Mouse (Mus musculus) liver, embryonic 12.5 days (tissue): ENCODE data around the gene Gm30083. TPM values are rescaled to one million over a fixed set of nuclear protein-coding genes. Genes with fewer than 3 reads are reported as not detected.

ENCODE experiments used
- ATAC-seq: fragments of 200-750 bp; cut with Nextera tagmentation; 2 replicates; pipeline ENCODE4 v1.8.0; 2017; ENCODE audit warnings: moderate number of reproducible peaks, mild to moderate bottlenecking, moderate library complexity
- H3K27ac ChIP-seq: fragments of 300-500 bp; sonication (generic); 2 replicates; pipeline ENCODE4 v1.5.1; 2016; ENCODE audit warnings: mild to moderate bottlenecking
- H3K27me3 ChIP-seq: fragments of 300-500 bp; sonication (generic); replicated peaks from 2 replicates; pipeline ENCODE4 v1.6.1; 2016; ENCODE audit warnings: mild to moderate bottlenecking, moderate library complexity
- H3K36me3 ChIP-seq: fragments of 300-500 bp; sonication (generic); 2 replicates; pipeline ENCODE4 v1.6.1; 2016; ENCODE audit warnings: mild to moderate bottlenecking, moderate library complexity
- H3K4me1 ChIP-seq: fragments of 300-500 bp; sonication (generic); 2 replicates; pipeline ENCODE4 v1.6.1; 2016
- H3K4me2 ChIP-seq: fragments of 300-500 bp; sonication (generic); 2 replicates; pipeline ENCODE4 v1.6.1; 2016; ENCODE audit warnings: mild to moderate bottlenecking, moderate library complexity
- H3K4me3 ChIP-seq: fragments of 300-500 bp; sonication (generic); 2 replicates; pipeline ENCODE4 v1.5.1; 2016; ENCODE audit warnings: mild to moderate bottlenecking, moderate library complexity
- H3K9ac ChIP-seq: fragments of 300-500 bp; sonication (generic); 2 replicates; pipeline ENCODE4 v1.6.1; 2016; ENCODE audit warnings: mild to moderate bottlenecking, moderate library complexity
- H3K9me3 ChIP-seq: fragments of 300-500 bp; sonication (generic); replicated peaks from 2 replicates; pipeline ENCODE4 v1.6.1; 2016; ENCODE audit warnings: mild to moderate bottlenecking, moderate library complexity
- whole genome bisulfite sequencing: fragments of 180-500 bp; shearing (Covaris S2); methylation state at CpG from one replicate; pipeline ENCODE4 v1.1.7; 2016; ENCODE audit not compliant: insufficient replicate concordance; 5-methylcytosine and 5-hydroxymethylcytosine counted together
- polyA plus RNA-seq: library from polyadenylated mRNA; unstranded; fragments of >200 nt; fragmentation: Nextera tagmentation; extraction: Ambion mirVana; gene quantifications from 2 replicates; pipeline ENCODE4 v1.2.1, GENCODE M21; 2016

Gene Gm30083
- polyA plus RNA-seq, 1 experiment from 2014 or later, result not detected

DNA sequence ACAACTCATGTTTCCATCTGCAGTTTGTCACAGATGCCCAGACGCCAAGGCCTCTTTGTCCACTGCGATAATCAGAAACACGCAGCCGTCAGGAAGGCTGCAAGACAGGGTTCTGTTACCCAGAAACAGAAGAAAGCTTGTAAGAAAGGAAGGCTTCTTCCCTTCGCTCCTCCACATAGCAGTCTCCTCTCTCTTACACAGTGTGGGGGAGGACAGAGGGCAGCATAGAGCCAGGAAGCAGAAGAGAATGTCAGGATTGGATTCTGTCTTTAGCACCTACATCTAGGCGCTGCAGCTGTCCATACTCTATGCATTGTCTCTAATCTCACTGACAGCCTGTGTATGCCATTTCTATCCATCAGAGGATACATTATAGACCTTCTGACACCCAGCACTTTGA lies 17.6 kb downstream of the Gm30083 start:
- Histone ChIP-seq H3K9me3 (no peaks in the 10 kb centered on the region), H3K4me1 (no peaks in the 10 kb centered on the region), H3K4me3 (no peak overlapping the region), H3K27ac (no peak overlapping the region), H3K4me2 (no peak overlapping the region), H3K27me3 (no peaks in the 10 kb centered on the region), H3K9ac (no peak overlapping the region), H3K36me3 (no peaks in the 10 kb centered on the region)
- no peak for ATAC-seq
- WGBS, result 57% methylated on average over 6 of the region's 6 CpGs

GRCm38 (mm10) chr14:33993521-33994289 lies 21.3 kb downstream of the Gm30083 start:
- Histone ChIP-seq H3K27ac (no peak overlapping the region), H3K4me2 (no peak overlapping the region), H3K9ac (no peak overlapping the region), H3K4me3 (no peak overlapping the region), H3K36me3 (no peaks in the 10 kb centered on the region), H3K9me3 (no peaks in the 10 kb centered on the region), H3K4me1 (no peaks in the 10 kb centered on the region), H3K27me3 (no peaks in the 10 kb centered on the region)
- ATAC-seq, result no peak
- 74% methylated on average over 6 of the region's 6 CpGs for WGBS

DNA sequence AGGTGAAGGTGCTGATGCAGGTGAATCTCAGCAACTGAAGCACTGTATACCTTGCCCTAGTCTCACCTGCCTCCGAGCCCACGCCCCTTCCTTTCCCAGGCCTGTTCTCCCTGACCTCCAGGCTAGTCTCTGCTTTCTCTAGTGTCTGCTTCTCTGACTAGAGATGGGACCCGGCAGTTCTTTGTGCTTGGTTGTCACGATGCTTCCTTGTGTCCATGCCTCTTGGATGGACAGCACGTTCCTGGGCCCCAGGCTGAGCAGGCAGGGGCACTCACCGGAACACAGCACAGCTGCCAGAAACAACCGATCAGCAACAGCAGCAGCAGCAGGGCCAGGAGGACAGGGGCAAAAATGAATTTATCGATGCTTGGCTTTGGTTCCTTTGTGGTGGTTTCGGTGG lies 21.9 kb downstream of the Gm30083 start:
- H3K27me3 ChIP-seq, result no peaks in the 10 kb centered on the region
- no peaks in the 10 kb centered on the region for H3K9me3 ChIP-seq
- no peak overlapping the region for H3K27ac ChIP-seq
- WGBS, result 70% methylated on average over 9 of the region's 9 CpGs
- no peak overlapping the region for H3K4me3 ChIP-seq
- H3K4me1 ChIP-seq, result no peaks in the 10 kb centered on the region
- no peak overlapping the region for H3K9ac ChIP-seq
- H3K36me3 ChIP-seq, result no peaks in the 10 kb centered on the region
- H3K4me2 ChIP-seq, result no peak overlapping the region
- no peak for ATAC-seq

GRCm38 (mm10) chr14:33991971-33992370 lies 23.0 kb downstream of the Gm30083 start:
- 49% methylated on average over 4 of the region's 4 CpGs for WGBS
- Histone ChIP-seq H3K4me3 (no peak overlapping the region), H3K27me3 (no peaks in the 10 kb centered on the region), H3K4me1 (no peaks in the 10 kb centered on the region), H3K27ac (no peak overlapping the region), H3K9me3 (no peaks in the 10 kb centered on the region), H3K4me2 (no peak overlapping the region), H3K9ac (no peak overlapping the region), H3K36me3 (no peaks in the 10 kb centered on the region)
- ATAC-seq, result no peak

- WGBS, result 47% methylated on average over 3 of the region's 3 CpGs
Measured at GRCm38 (mm10) chr14:33989201-33989600, 25.8 kb downstream of the Gm30083 start.

DNA sequence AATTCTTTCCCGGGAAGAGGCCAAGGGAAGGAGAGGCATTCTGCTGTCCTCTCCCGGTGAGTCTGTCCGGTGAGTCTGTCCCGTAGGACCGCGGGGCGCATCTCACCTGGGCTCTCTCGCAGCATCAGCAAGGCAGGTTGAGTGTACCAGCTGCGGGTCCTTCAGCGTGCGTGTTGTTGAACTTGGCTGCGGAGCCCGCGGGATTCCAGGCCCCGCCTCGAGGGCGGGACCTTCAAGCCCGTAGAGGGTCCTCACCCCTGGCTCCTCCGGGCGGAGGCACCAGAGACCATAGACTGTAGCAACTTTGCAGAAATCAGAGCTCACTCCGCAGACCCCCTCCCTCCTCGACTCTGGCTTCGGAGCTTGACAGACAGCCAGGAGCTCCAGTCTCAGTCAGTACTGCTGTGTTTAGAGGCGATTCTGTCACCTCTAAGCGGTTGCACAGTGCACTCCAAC lies 36.4 kb downstream of the Gm30083 start, which contains the start of gene Zfp488:
Gene Zfp488 (minus strand): TSS at position 161 of the 456 bp plus-strand sequence.
- H3K27me3 ChIP-seq, result peaks cover 21% of the 10 kb centered on the region
- H3K9me3 ChIP-seq, result no peaks in the 10 kb centered on the region
- peak within 1 kb of the TSS; percentile 22; the same call in 1 of the 2 replicates for H3K4me3 ChIP-seq
- no peak within 1 kb of the TSS for H3K9ac ChIP-seq
- 4% methylated on average over 25 of the region's 25 CpGs for WGBS
- peak within 1 kb of the TSS; percentile 47 for H3K4me2 ChIP-seq
- ATAC-seq, result no peak
- H3K27ac ChIP-seq, result no peak within 1 kb of the TSS
- no peaks in the 10 kb centered on the region for H3K4me1 ChIP-seq
- H3K36me3 ChIP-seq, result no peaks in the 10 kb centered on the region

More at GRCm38 (mm10) chr14:33989201-33989600, 25.8 kb downstream of the Gm30083 start:
- ATAC-seq, result no peak
- no peaks in the 10 kb centered on the region for H3K4me1 ChIP-seq
- no peak overlapping the region for H3K27ac ChIP-seq
- no peaks in the 10 kb centered on the region for H3K27me3 ChIP-seq
- H3K4me3 ChIP-seq, result no peak overlapping the region
- no peak overlapping the region for H3K4me2 ChIP-seq
- no peaks in the 10 kb centered on the region for H3K9me3 ChIP-seq
- H3K36me3 ChIP-seq, result no peaks in the 10 kb centered on the region
- H3K9ac ChIP-seq, result no peak overlapping the region

- H3K27me3 ChIP-seq, result peaks cover 21% of the 10 kb centered on the region
- 38% methylated on average over 7 of the region's 7 CpGs for WGBS
- H3K4me1 ChIP-seq, result no peaks in the 10 kb centered on the region
- ATAC-seq, result no peak
- no peaks in the 10 kb centered on the region for H3K36me3 ChIP-seq
- no peak overlapping the region for H3K4me2 ChIP-seq
- no peak overlapping the region for H3K27ac ChIP-seq
- no peak overlapping the region for H3K9ac ChIP-seq
- no peaks in the 10 kb centered on the region for H3K9me3 ChIP-seq
- H3K4me3 ChIP-seq, result no peak overlapping the region
Measured at GRCm38 (mm10) chr14:33977748-33978147, 37.2 kb downstream of the Gm30083 start.

DNA sequence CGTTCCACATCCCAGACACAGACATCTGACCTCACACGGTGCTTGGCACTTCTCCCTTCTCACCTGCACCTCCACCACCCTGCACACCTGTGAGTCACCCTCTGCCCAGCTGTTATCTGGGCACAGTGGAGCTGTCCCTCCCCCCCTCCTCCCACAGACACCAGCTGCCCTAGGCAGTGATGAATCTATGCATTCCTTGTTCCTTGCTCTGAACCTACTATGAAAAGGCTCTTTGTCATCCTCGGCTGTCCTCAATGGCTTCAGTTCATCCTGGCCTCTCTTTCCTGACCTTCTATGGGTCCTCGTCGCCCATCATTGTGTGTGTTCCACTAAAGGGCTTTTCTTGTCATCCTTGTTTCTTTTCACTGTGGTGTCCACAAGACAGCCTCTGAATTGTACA lies 40.2 kb downstream of the Gm30083 start:
- Histone ChIP-seq H3K9me3 (no peaks in the 10 kb centered on the region), H3K36me3 (no peaks in the 10 kb centered on the region), H3K4me3 (no peak overlapping the region), H3K4me1 (no peaks in the 10 kb centered on the region), H3K27me3 (peaks cover 21% of the 10 kb centered on the region), H3K27ac (no peak overlapping the region), H3K4me2 (no peak overlapping the region), H3K9ac (no peak overlapping the region)
- ATAC-seq, result no peak
- WGBS, result 51% methylated on average over 5 of the region's 5 CpGs

GRCm38 (mm10) chr14:33972679-33973078 lies 42.3 kb downstream of the Gm30083 start:
- no peak overlapping the region for H3K9ac ChIP-seq
- no peak for ATAC-seq
- 40% methylated on average over 7 of the region's 7 CpGs for WGBS
- no peaks in the 10 kb centered on the region for H3K4me1 ChIP-seq
- no peak overlapping the region for H3K27ac ChIP-seq
- peaks cover 4% of the 10 kb centered on the region for H3K27me3 ChIP-seq
- no peaks in the 10 kb centered on the region for H3K9me3 ChIP-seq
- no peak overlapping the region for H3K4me3 ChIP-seq
- H3K4me2 ChIP-seq, result no peak overlapping the region
- H3K36me3 ChIP-seq, result no peaks in the 10 kb centered on the region

DNA sequence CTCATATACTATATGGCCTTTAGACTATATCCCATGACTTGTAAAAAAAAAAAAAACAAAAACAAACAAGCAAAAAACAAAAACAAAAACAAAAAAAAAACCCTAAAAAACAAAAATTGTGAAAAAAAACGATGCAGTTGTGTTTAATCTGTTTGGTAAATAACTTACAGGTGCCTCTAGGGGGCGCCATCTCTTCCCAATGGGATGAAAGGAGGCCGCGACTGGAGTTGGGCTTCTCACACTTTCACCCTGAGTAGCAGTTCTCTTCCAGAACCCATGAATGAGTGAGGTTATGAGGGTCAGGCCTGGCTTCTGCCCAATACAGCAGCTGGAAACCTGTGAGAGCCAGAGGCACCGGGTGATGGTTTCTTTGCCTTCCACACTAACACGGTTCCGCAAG lies 49.3 kb downstream of the Gm30083 start:
- H3K4me2 ChIP-seq, result no peak overlapping the region
- no peak for ATAC-seq
- WGBS, result 51% methylated on average over 7 of the region's 7 CpGs
- no peaks in the 10 kb centered on the region for H3K27me3 ChIP-seq
- no peak overlapping the region for H3K9ac ChIP-seq
- H3K4me1 ChIP-seq, result no peaks in the 10 kb centered on the region
- H3K4me3 ChIP-seq, result no peak overlapping the region
- H3K27ac ChIP-seq, result no peak overlapping the region
- no peaks in the 10 kb centered on the region for H3K9me3 ChIP-seq
- no peaks in the 10 kb centered on the region for H3K36me3 ChIP-seq

- Histone ChIP-seq H3K4me3 (no peak overlapping the region), H3K4me1 (0 out of 2 replicates have a peak, but pooled peaks cover 3% of the 10 kb centered on the region), H3K27ac (no peak overlapping the region), H3K9me3 (no peaks in the 10 kb centered on the region), H3K4me2 (no peak overlapping the region), H3K9ac (no peak overlapping the region), H3K27me3 (no peaks in the 10 kb centered on the region), H3K36me3 (no peaks in the 10 kb centered on the region)
- 11% methylated on average over 9 of the region's 9 CpGs for WGBS
- no peak for ATAC-seq
Measured at GRCm38 (mm10) chr14:33959341-33959740, 55.6 kb downstream of the Gm30083 start.

- Histone ChIP-seq H3K27ac (no peak overlapping the region), H3K4me2 (no peak overlapping the region), H3K4me3 (no peak overlapping the region), H3K9me3 (no peaks in the 10 kb centered on the region), H3K4me1 (0 out of 2 replicates have a peak, but pooled peaks cover 3% of the 10 kb centered on the region), H3K36me3 (no peaks in the 10 kb centered on the region), H3K9ac (no peak overlapping the region), H3K27me3 (no peaks in the 10 kb centered on the region)
- ATAC-seq, result no peak
- 39% methylated on average over 3 of the region's 3 CpGs for WGBS
Measured at GRCm38 (mm10) chr14:33958841-33959240, 56.1 kb downstream of the Gm30083 start.
